Mouse (Mus musculus) C2C12 (cell line): ENCODE results near the gene Arhgef2.

Source experiments
- CTCF ChIP-seq: IDR thresholded peaks from one replicate; pipeline ENCODE4 v1.5.1; 2011; ENCODE audit not compliant: control insufficient read depth, insufficient read depth, insufficient read length
- MYOD1 ChIP-seq: IDR thresholded peaks from one replicate; pipeline ENCODE4 v1.6.1; 2011; ENCODE audit warnings: low read depth; ENCODE audit not compliant: control insufficient read depth, insufficient read length

GRCm38 (mm10) chr3:88559596-88559995, 46.2 kb upstream of the Arhgef2 start:
- TF ChIP-seq CTCF = no peak
- no peak for TF ChIP-seq MYOD1
